Mouse (Mus musculus): ENCODE measurements around the gene Agpat1. TPM values are rescaled to one million over a fixed set of nuclear protein-coding genes. Genes with fewer than 3 reads are reported as not detected.
A peak's percentile ranks its signal among the peaks of the same experiment; 100 is the strongest.

The Agpat1 gene
- polyA plus RNA-seq (2016; fragmentation: Nextera tagmentation; extraction: Ambion mirVana): 44.8 and 57.8 TPM in 2 replicates

GRCm38 (mm10) chr17:34604061-34604508 is at the start of gene Agpat1:
Agpat1 (plus strand) TSS chr17:34604262.
- 0% methylated on average over 35 of the region's 35 CpGs for WGBS
- Histone ChIP-seq H3K4me3 (peak within 1 kb of the TSS; percentile 85), H3K27ac (peak within 1 kb of the TSS; percentile 96), H3K27me3 (ENCODE audit: insufficient read depth, poor library complexity, severe bottlenecking) (no peaks in the 10 kb centered on the region), H3K4me1 (peaks cover 62% of the 10 kb centered on the region), H3K36me3 (peaks cover 25% of the 10 kb centered on the region), H3K9me3 (no peaks in the 10 kb centered on the region)
- no peak for DNase-seq (ENCODE audit: low spot score)

DNA sequence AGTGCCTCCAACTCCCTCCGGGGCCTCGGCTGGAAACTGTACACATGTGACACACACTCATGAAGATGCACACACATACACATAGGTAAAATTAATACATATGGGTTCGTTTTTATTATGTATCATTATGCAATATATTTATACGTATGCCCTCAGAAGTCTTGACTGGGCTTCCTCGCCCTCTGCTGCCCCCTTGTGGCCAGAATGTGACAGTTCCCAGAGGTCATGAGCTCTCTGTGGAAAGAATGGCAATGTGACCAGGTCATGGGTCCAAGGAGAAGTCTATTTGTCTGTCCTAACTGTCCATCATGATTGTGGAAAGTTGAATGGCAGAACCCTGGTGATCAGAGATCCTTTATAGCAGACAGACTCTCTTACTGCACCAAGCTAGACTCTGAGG is 48.6 kb upstream of the Agpat1 start:
- Histone ChIP-seq H3K9me3 (no peaks in the 10 kb centered on the region), H3K27me3 (ENCODE audit: insufficient read depth, poor library complexity, severe bottlenecking) (peaks cover 12% of the 10 kb centered on the region; the same call in 1 of the 2 replicates), H3K4me1 (no peaks in the 10 kb centered on the region), H3K27ac (no peak overlapping the region), H3K36me3 (no peaks in the 10 kb centered on the region), H3K4me3 (no peak overlapping the region)
- peak; percentile 87 for DNase-seq (ENCODE audit: low spot score)
- 30% methylated on average over 5 of the region's 5 CpGs for WGBS

GRCm38 (mm10) chr17:34556406-34556805 is 47.7 kb upstream of the Agpat1 start:
- DNase-seq (ENCODE audit: low spot score): no peak
- H3K27ac ChIP-seq: no peak overlapping the region
- peaks cover 4% of the 10 kb centered on the region; the same call in 1 of the 2 replicates for H3K4me1 ChIP-seq
- peaks cover 15% of the 10 kb centered on the region; the same call in 1 of the 2 replicates for H3K27me3 ChIP-seq (ENCODE audit: insufficient read depth, poor library complexity, severe bottlenecking)
- 68% methylated on average over 8 of the region's 8 CpGs for WGBS
- no peaks in the 10 kb centered on the region for H3K9me3 ChIP-seq
- no peaks in the 10 kb centered on the region for H3K36me3 ChIP-seq
- no peak overlapping the region for H3K4me3 ChIP-seq

DNA sequence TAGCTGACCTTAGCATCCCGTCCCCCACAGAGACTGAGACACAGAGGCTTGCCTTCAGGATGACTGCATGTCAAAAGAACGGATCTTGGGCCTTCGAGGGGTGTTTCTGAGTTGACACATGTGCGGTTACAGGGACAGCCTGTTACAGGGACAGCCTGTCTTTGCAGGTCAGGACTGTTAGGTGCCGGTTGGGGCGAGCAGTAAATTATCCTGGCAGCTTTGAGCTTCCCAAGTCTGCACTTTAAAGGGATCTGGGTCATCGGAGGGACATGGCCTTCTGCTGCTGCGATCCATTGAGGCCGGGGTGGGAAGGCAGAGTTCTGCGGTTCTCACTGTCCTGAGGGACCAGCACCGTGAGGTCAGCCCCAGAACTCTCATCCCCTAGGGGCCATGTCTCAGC is 46.7 kb upstream of the Agpat1 start:
- Histone ChIP-seq H3K27me3 (ENCODE audit: insufficient read depth, poor library complexity, severe bottlenecking) (peaks cover 16% of the 10 kb centered on the region; the same call in 1 of the 2 replicates), H3K27ac (no peak overlapping the region), H3K36me3 (no peaks in the 10 kb centered on the region), H3K9me3 (no peaks in the 10 kb centered on the region), H3K4me3 (no peak overlapping the region), H3K4me1 (peaks cover 5% of the 10 kb centered on the region; the same call in 1 of the 2 replicates)
- 75% methylated on average over 11 of the region's 11 CpGs for WGBS
- DNase-seq (ENCODE audit: low spot score): no peak

DNA sequence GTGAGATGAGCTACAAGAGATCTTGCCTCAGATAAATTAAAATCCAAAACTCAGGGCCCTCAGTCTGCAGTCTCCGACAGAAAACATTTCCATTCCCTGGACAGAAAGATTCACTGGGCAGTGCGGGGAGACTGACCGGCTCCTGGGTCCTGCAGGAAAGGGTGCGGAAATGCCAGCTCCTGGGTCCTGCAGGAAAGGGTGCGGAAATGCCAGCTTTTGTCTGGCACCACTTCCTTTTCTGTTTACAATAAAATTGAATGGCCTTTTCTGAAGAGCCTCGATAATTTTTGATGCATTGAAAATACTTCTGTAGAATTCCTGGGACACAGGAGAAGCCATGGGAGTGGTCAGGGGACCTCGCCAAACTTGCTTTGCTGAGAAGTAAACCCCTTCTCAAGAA is 44.9 kb upstream of the Agpat1 start:
- Histone ChIP-seq H3K4me3 (no peak overlapping the region), H3K4me1 (peaks cover 8% of the 10 kb centered on the region), H3K36me3 (no peaks in the 10 kb centered on the region), H3K9me3 (no peaks in the 10 kb centered on the region), H3K27me3 (ENCODE audit: insufficient read depth, poor library complexity, severe bottlenecking) (peaks cover 16% of the 10 kb centered on the region; the same call in 1 of the 2 replicates), H3K27ac (no peak overlapping the region)
- WGBS: 75% methylated on average over 7 of the region's 7 CpGs
- no peak for DNase-seq (ENCODE audit: low spot score)

GRCm38 (mm10) chr17:34559895-34560294 is 44.2 kb upstream of the Agpat1 start:
- Histone ChIP-seq H3K27me3 (ENCODE audit: insufficient read depth, poor library complexity, severe bottlenecking) (peaks cover 13% of the 10 kb centered on the region; the same call in 1 of the 2 replicates), H3K27ac (no peak overlapping the region), H3K9me3 (no peaks in the 10 kb centered on the region), H3K4me1 (peaks cover 16% of the 10 kb centered on the region), H3K36me3 (no peaks in the 10 kb centered on the region), H3K4me3 (no peak overlapping the region)
- WGBS: 19% methylated on average over 15 of the region's 15 CpGs
- no peak for DNase-seq (ENCODE audit: low spot score)

DNA sequence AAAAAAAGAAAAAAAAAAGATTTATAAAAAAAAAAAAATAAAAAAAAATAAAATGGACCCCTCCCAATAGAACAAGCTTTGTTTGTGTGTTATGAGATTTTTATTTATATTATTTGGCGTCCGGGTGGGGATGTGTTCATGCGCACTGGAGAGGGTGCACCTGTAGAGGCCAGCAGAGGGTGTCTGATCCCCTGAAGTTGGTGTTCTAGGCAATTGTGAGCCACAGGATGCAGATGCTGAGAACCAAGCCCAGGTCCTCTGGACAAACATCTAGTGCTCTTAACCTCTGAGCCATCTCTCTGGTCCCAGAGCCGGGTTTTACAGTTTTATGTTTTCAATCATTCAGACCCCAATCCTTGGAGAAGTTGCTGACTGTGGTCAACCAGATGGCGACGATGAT is 43.6 kb upstream of the Agpat1 start:
- no peaks in the 10 kb centered on the region for H3K36me3 ChIP-seq
- WGBS: 83% methylated on average over 6 of the region's 6 CpGs

GRCm38 (mm10) chr17:34561200-34561599 is 42.9 kb upstream of the Agpat1 start:
- 0 out of 2 replicates have a peak overlapping the region, but pooled peaks have one; percentile 3 for H3K4me3 ChIP-seq
- H3K9me3 ChIP-seq: no peaks in the 10 kb centered on the region
- peak overlapping the region; percentile 47; the same call in 1 of the 2 replicates for H3K27ac ChIP-seq
- DNase-seq (ENCODE audit: low spot score): no peak
- peaks cover 25% of the 10 kb centered on the region for H3K27me3 ChIP-seq (ENCODE audit: insufficient read depth, poor library complexity, severe bottlenecking)
- peaks cover 24% of the 10 kb centered on the region for H3K4me1 ChIP-seq
- H3K36me3 ChIP-seq: no peaks in the 10 kb centered on the region
- 37% methylated on average over 8 of the region's 8 CpGs for WGBS

More for the DNA sequence above, 43.6 kb upstream of the Agpat1 start:
- Histone ChIP-seq H3K4me3 (no peak overlapping the region), H3K4me1 (peaks cover 21% of the 10 kb centered on the region), H3K27ac (no peak overlapping the region), H3K27me3 (ENCODE audit: insufficient read depth, poor library complexity, severe bottlenecking) (peaks cover 18% of the 10 kb centered on the region), H3K9me3 (no peaks in the 10 kb centered on the region)
- DNase-seq (ENCODE audit: low spot score): no peak

GRCm38 (mm10) chr17:34562595-34562994 is 41.5 kb upstream of the Agpat1 start:
- H3K4me1 ChIP-seq: peaks cover 24% of the 10 kb centered on the region
- no peaks in the 10 kb centered on the region for H3K9me3 ChIP-seq
- H3K27ac ChIP-seq: no peak overlapping the region; the same call in 1 of the 2 replicates
- H3K27me3 ChIP-seq (ENCODE audit: insufficient read depth, poor library complexity, severe bottlenecking): peaks cover 35% of the 10 kb centered on the region
- no peak for DNase-seq (ENCODE audit: low spot score)
- H3K36me3 ChIP-seq: no peaks in the 10 kb centered on the region
- 69% methylated on average over 3 of the region's 3 CpGs for WGBS
- H3K4me3 ChIP-seq: no peak overlapping the region

GRCm38 (mm10) chr17:34563354-34563753 is 40.7 kb upstream of the Agpat1 start:
- Histone ChIP-seq H3K27me3 (ENCODE audit: insufficient read depth, poor library complexity, severe bottlenecking) (peaks cover 35% of the 10 kb centered on the region), H3K4me1 (peaks cover 24% of the 10 kb centered on the region), H3K4me3 (no peak overlapping the region), H3K27ac (no peak overlapping the region), H3K9me3 (no peaks in the 10 kb centered on the region), H3K36me3 (no peaks in the 10 kb centered on the region)
- DNase-seq (ENCODE audit: low spot score): no peak
- WGBS: 65% methylated on average over 11 of the region's 11 CpGs

- peaks cover 39% of the 10 kb centered on the region for H3K27me3 ChIP-seq (ENCODE audit: insufficient read depth, poor library complexity, severe bottlenecking)
- no peaks in the 10 kb centered on the region for H3K36me3 ChIP-seq
- H3K9me3 ChIP-seq: no peaks in the 10 kb centered on the region
- WGBS: 5% methylated on average over 6 of the region's 6 CpGs
- H3K4me3 ChIP-seq: peak within 1 kb of the TSS; percentile 36
- peaks cover 24% of the 10 kb centered on the region for H3K4me1 ChIP-seq
- DNase-seq (ENCODE audit: low spot score): no peak
- H3K27ac ChIP-seq: peak within 1 kb of the TSS; percentile 77
Observed at GRCm38 (mm10) chr17:34564003-34564421, 40.0 kb upstream of the Agpat1 start, which contains the start of gene Notch4. Notch4 (plus strand) TSS chr17:34564268.

DNA sequence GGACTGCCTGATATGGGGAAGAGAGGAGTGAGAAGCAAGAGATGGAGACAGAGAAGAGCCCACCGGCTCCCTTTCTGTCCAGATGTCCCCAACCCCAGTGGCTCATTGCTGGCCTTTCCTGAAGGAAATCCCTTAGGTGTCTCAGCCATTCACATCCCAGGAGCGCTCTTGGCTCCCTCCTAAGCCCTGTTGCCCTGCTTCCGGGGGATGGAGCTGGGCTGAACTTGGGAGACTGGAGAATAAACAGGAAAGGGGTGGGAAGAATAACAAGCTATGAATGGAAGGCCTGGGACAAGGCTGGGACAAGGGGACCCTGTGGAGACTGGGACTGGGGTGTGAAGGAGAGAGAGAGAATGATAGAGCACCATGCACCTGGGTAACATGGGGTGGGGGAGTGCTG is 39.3 kb upstream of the Agpat1 start:
- peaks cover 24% of the 10 kb centered on the region for H3K4me1 ChIP-seq
- 0 out of 2 replicates have a peak, but pooled peaks cover under 1% of the 10 kb centered on the region for H3K36me3 ChIP-seq
- H3K27me3 ChIP-seq (ENCODE audit: insufficient read depth, poor library complexity, severe bottlenecking): peaks cover 40% of the 10 kb centered on the region
- no peak for DNase-seq (ENCODE audit: low spot score)
- no peaks in the 10 kb centered on the region for H3K9me3 ChIP-seq
- peak overlapping the region; percentile 36 for H3K4me3 ChIP-seq
- WGBS: 33% methylated on average over 3 of the region's 3 CpGs
- H3K27ac ChIP-seq: peak overlapping the region; percentile 77

DNA sequence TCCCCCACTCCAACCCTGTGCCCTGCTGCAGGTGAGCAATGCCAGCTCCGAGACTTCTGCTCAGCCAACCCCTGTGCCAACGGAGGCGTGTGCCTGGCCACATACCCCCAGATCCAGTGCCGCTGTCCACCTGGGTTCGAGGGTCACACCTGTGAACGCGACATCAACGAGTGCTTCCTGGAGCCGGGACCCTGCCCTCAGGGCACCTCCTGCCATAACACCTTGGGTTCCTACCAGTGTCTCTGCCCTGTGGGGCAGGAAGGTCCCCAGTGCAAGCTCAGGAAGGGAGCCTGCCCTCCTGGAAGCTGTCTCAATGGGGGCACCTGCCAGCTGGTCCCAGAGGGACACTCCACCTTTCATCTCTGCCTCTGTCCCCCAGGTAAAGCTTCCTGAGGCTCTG is 36.8 kb upstream of the Agpat1 start:
- H3K4me3 ChIP-seq: no peak overlapping the region
- H3K4me1 ChIP-seq: peaks cover 20% of the 10 kb centered on the region
- peaks cover 43% of the 10 kb centered on the region for H3K27me3 ChIP-seq (ENCODE audit: insufficient read depth, poor library complexity, severe bottlenecking)
- 0 out of 2 replicates have a peak, but pooled peaks cover 4% of the 10 kb centered on the region for H3K9me3 ChIP-seq
- no peak for DNase-seq (ENCODE audit: low spot score)
- H3K36me3 ChIP-seq: peaks cover 17% of the 10 kb centered on the region
- 66% methylated on average over 9 of the region's 9 CpGs for WGBS
- H3K27ac ChIP-seq: no peak overlapping the region

All from heart, embryonic 10.5 days (tissue).